Mouse (Mus musculus) G1E-ER4 (cell line): ENCODE measurements around the gene Xrcc1. TPM values are rescaled to one million over a fixed set of nuclear protein-coding genes. Genes with fewer than 3 reads are reported as not detected.

ENCODE experiments used
- GATA1 ChIP-seq: IDR thresholded peaks from one replicate; pipeline ENCODE4 v1.8.0; 2012; ENCODE audit warnings: low read length, inconsistent platforms
- polyA plus RNA-seq: library from polyadenylated mRNA; stranded (reverse); fragments of >175 nt; gene quantifications from 2 replicates; pipeline ENCODE4 v1.2.3, GENCODE M21; 2012

Xrcc1 gene
- polyA plus RNA-seq, 1 experiment: 397 TPM

DNA sequence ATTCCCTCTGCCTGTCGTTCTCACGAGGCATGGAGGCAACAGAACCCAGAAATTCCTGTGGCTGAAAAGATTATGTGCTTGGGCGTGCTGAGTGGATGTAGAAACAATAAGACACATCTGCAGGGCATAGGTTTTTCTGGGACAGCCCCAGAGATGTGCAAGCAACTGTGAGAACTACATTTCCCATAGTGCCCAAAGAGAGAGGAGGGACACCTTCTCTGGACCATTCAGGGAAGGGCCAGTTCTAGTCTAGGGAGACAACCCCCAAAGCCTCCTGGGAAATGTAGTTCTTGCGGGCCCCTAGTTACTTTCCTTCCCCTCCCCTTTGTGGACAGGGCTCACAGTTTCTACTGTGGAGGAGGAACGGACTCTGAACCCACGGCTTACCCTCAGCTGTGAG lies 61.9 kb downstream of the Xrcc1 start:
- no peak for TF ChIP-seq GATA1

DNA sequence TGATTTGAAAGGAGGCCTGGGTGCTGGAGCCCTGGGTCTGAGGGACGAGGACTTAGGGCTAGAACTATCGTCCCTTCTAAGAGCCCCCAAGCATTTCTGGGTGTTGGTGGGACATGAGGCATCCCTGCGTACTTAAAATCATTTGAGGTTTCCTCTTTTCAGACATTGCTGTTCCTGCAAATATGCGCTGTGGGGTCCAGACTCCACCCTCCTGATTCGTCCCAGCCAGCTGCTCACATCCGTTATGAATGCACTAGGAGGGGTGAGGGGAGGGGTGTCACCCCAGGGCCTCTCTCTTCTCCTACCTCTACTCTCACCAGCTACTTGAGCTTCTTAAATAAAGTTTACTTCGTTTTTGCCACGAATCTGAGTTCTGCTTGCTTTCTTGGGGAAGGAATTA lies 62.5 kb downstream of the Xrcc1 start:
- TF ChIP-seq GATA1: no peak

- no peak for TF ChIP-seq GATA1
Observed at GRCm38 (mm10) chr7:24610144-24610878, 64.2 kb downstream of the Xrcc1 start, which contains the start of gene Phldb3. Gene Phldb3, plus strand, starts transcription at chr7:24610763.

DNA sequence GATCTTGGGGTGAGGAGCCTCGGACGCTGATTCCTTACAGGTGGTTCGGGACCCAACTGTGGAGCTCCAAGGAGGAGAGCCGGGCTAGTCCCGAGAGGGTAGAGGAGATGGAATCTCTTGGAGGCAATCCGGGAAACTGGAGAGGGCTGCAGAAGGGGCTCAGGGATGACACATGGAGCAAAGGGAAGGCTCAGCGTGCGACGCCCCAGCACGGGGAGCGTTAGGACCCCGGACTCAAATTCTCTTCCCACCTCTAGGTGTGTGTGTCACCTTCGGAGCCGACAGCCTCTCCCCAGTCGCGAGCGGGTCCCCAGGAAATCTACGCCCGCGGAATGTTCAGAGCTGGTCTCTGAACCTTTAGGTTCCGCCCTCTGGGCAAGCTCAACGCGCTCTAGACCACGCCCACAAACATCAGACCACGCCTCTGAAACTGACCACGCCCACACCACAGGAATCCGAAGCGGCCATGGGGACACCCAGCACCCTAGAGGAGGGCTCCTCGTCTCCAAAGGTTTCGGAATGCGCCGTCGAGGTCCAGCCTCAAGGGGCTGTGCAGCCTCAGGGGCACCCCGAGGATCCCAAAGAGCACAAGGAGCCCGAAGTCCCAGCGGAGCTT lies 64.9 kb downstream of the Xrcc1 start:
- no peak for TF ChIP-seq GATA1

GRCm38 (mm10) chr7:24611709-24612108 lies 65.6 kb downstream of the Xrcc1 start:
- no peak for TF ChIP-seq GATA1

GRCm38 (mm10) chr7:24612308-24612910 lies 66.3 kb downstream of the Xrcc1 start:
- TF ChIP-seq GATA1: no peak

- TF ChIP-seq GATA1: no peak
Observed at GRCm38 (mm10) chr7:24614816-24615215, 68.7 kb downstream of the Xrcc1 start.

GRCm38 (mm10) chr7:24617763-24618162 lies 71.7 kb downstream of the Xrcc1 start:
- no peak for TF ChIP-seq GATA1

DNA sequence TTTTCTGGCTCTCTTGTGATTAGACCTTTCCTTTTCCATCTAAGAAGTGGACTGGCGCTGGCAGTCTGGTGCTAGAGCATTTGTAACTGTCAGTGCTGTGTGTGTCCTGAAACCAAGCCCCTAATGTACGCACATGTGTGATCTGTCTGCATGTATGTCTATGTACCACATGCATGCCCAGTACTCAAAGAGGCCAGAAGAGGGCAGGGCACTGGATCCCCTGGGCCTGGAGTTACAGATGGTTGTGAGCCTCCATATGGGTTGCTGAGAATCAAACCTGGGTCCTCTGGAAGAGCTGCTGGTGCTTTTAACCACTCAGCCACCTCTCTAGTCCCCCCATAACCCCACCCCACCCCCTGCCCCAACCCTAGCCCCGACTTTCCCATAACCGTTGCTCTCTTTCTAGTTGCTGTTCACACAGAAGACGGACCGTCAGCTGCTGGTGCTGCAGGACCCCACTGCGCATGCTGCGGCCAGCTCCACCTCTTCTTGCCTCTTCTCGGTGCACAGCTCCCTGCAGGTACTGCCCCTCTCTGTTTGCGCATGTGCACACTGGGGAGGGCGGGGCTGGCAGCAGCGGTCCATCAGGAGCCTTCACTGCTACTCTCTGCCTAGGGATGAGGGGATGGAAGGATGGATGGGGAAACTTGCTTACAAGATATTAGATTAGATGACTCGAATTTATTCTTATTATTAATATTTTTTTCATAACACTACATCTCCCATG lies 73.7 kb downstream of the Xrcc1 start:
- no peak for TF ChIP-seq GATA1

DNA sequence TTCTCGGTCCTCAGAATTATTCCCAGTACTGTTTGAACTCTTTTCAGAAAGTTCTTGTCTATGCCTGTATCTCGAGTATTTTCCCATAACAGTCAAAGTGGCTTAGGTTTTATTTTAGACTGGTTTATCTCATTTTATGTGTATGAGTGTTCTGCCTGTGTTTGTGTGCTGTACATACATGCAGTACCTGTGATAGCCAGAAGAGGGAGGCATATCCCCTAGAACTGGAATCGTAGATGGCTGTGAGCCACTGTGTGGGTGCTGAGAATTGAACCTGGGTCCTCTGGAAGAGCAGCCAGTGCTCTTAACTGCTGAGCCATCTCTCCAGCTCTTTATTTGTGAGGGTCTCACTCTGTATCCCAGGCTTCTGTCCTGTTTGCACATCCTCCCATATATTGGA lies 75.1 kb downstream of the Xrcc1 start:
- TF ChIP-seq GATA1: no peak

- TF ChIP-seq GATA1: no peak
Observed at GRCm38 (mm10) chr7:24622967-24623366, 76.9 kb downstream of the Xrcc1 start.

Other genes with a start within 250 kb of the Xrcc1 start
- gene Zfp61, start 245.1 kb upstream of the Xrcc1 start, polyA plus RNA-seq: 7.2 and 9.2 TPM in 2 replicates
- 5.0 and 5.9 TPM in 2 replicates for gene Zfp94, start 229.6 kb upstream of the Xrcc1 start, polyA plus RNA-seq
- not detected in 2 replicates for gene Tescl, start 212.4 kb upstream of the Xrcc1 start, polyA plus RNA-seq
- gene Lypd5, start 197.1 kb upstream of the Xrcc1 start, polyA plus RNA-seq: not detected in 2 replicates
- 72.1 and 73.9 TPM in 2 replicates for gene Kcnn4, start 176.0 kb upstream of the Xrcc1 start, polyA plus RNA-seq
- gene Smg9, start 146.7 kb upstream of the Xrcc1 start, polyA plus RNA-seq: 68.9 and 82.0 TPM in 2 replicates
- gene Irgc1, start 94.0 kb upstream of the Xrcc1 start, polyA plus RNA-seq: 0.06 and 0.15 TPM in 2 replicates
- not detected in 2 replicates for gene Plaur, start 83.8 kb upstream of the Xrcc1 start, polyA plus RNA-seq
- gene Cadm4, start 64.3 kb upstream of the Xrcc1 start, polyA plus RNA-seq: 0.05 and 0.08 TPM in 2 replicates
- 96.8 and 126 TPM in 2 replicates for gene Zfp428, start 39.3 kb upstream of the Xrcc1 start, polyA plus RNA-seq
- gene AC161166.1, start 33.8 kb upstream of the Xrcc1 start, polyA plus RNA-seq: not detected in 2 replicates
- gene Irgq, start 15.6 kb upstream of the Xrcc1 start, polyA plus RNA-seq: 9.6 and 12.1 TPM in 2 replicates
- not detected in 2 replicates for gene Pinlyp, start 171 bp upstream of the Xrcc1 start, polyA plus RNA-seq
- gene Ethe1, start 41.3 kb downstream of the Xrcc1 start, polyA plus RNA-seq: 14.2 and 16.1 TPM in 2 replicates
- gene Zfp575, start 41.4 kb downstream of the Xrcc1 start, polyA plus RNA-seq: not detected in 2 replicates
- 2.3 and 3.3 TPM in 2 replicates for gene Phldb3, start 64.5 kb downstream of the Xrcc1 start, polyA plus RNA-seq
- not detected in 2 replicates for gene Lypd3, start 90.3 kb downstream of the Xrcc1 start, polyA plus RNA-seq
- gene Tex101, start 130.4 kb downstream of the Xrcc1 start, polyA plus RNA-seq: not detected in 2 replicates
- not detected in 2 replicates for gene BC049730, start 163.0 kb downstream of the Xrcc1 start, polyA plus RNA-seq
- not detected in 2 replicates for gene Gm4763, start 180.6 kb downstream of the Xrcc1 start, polyA plus RNA-seq
- 0.04 and 0.10 TPM in 2 replicates for gene Cd177, start 214.0 kb downstream of the Xrcc1 start, polyA plus RNA-seq
- not detected in 2 replicates for gene Ceacam10, start 230.9 kb downstream of the Xrcc1 start, polyA plus RNA-seq